Mouse (Mus musculus): Measurements from ENCODE around the gene Mtmr4.
A peak's percentile ranks its signal among the peaks of the same experiment; 100 is the strongest.

Gene Mtmr4

GRCm38 (mm10) chr11:87591526-87592353 is at the start of gene Mtmr4:
Mtmr4 (plus strand) TSS chr11:87592162.
- DNase-seq (ENCODE audit: low spot score) = peak; percentile 100

GRCm38 (mm10) chr11:87542285-87542684 is 49.7 kb upstream of the Mtmr4 start:
- DNase-seq (ENCODE audit: low spot score) = no peak

GRCm38 (mm10) chr11:87542906-87543305 is 49.1 kb upstream of the Mtmr4 start:
- DNase-seq (ENCODE audit: low spot score) = no peak

GRCm38 (mm10) chr11:87553342-87553741 is 38.6 kb upstream of the Mtmr4 start:
- DNase-seq (ENCODE audit: low spot score) = no peak

GRCm38 (mm10) chr11:87554386-87554785 is 37.6 kb upstream of the Mtmr4 start:
- DNase-seq (ENCODE audit: low spot score) = peak; percentile 60

DNA sequence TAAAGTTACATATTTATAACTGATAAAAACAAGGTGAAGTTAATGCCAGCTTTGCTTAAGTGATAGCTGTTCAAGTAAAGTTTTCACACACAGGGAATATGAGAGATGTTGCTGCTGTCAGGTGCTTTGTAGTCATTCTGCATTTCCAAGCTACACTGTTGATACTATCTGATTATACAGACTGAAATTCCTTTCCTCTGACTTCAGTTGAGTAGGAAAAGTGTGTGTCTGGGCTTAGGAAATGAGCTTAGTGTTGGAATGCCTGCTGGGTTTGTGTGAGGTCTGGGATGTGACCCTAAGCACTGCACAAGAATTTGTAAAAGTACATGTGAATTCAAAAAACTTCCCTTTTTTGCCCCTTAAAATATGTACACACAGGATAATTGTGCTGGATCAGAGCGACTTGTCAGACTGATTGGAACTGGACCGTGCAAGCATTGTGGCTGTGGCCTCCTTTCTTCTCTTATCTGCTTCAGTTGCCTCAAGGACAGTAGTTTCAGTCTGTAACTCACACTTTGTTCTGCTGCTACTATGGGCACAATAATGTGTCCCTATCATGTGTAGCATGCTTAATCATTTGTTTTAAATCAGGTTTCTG is 36.8 kb upstream of the Mtmr4 start:
- DNase-seq (ENCODE audit: low spot score) = peak; percentile 48

GRCm38 (mm10) chr11:87561208-87561607 is 30.8 kb upstream of the Mtmr4 start:
- DNase-seq (ENCODE audit: low spot score) = no peak

GRCm38 (mm10) chr11:87566501-87566900 is 25.5 kb upstream of the Mtmr4 start, which contains the start of gene Gm11492:
Gm11492 (plus strand) TSS chr11:87566653.
- DNase-seq (ENCODE audit: low spot score) = no peak

DNA sequence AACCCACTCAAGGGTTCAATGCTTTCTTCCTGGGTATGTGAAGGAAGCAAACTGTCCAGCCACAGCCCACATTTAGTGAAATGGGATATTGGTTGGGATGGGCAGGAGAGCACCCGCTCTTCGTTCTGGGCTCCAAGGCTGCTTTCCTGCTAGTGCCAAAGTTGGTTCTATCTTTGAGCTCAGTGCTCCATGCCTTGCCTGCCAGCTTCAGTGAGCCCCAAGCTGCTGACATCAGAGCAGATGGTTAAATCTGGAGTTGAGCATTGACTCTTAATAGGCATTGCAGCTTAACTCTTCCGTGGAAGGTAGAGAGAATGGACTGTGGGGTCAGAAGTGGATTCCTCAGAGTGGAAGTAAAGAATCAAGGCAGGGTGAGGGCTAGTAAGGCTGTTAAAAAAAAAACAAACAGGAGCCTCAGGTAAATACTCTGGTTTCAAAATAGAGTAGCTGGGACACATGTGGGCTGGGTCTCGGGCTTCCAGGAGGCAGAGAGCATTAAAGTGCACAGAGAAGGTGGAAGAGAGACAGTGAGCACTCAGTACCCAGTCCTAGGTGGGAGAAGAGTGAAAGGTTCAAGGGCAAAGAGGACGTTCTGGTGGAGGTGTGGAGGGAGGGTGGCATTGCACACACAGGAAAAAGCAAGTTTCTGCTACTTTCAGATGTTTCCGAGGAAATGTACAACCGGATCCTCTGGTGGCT is 23.6 kb upstream of the Mtmr4 start, which contains the start of gene Sept4:
TSS of gene Sept4 (plus strand) at position 649 of the 699 bp plus-strand sequence.
- DNase-seq (ENCODE audit: low spot score) = no peak

- no peak for DNase-seq (ENCODE audit: low spot score)
Observed at GRCm38 (mm10) chr11:87570743-87571142, 21.2 kb upstream of the Mtmr4 start.

DNA sequence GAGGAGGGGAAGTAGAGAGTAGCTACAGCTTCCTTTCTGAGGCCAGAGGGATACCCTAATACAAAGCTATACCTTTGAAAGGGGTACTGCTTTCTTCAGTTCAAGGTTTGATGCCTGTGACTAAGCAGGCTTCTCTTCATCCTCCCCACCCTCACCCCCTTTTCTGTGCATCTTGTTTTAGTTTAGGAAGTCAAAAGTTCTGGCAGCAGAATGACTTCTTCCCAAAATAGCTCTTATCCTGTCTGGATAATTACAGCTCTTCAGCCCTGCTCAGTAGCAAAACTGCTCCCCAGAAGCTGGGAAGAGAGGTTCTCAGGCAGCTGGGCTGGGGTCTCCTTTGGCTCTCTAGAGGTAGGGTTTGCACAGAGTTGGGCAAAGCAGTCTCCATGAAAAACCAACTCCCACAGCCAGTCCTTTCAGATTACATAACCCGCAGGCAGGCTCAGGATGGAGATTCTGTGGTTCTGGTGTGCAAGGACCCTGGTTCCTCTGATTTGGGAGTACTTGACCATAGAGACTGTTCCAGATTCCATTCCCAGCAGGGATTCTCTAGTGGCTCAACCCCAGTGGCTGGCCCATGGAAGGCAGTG is 20.5 kb upstream of the Mtmr4 start:
- no peak for DNase-seq (ENCODE audit: low spot score)

- no peak for DNase-seq (ENCODE audit: low spot score)
Observed at GRCm38 (mm10) chr11:87573751-87574150, 18.2 kb upstream of the Mtmr4 start.

GRCm38 (mm10) chr11:87574520-87575180 is 17.3 kb upstream of the Mtmr4 start:
- no peak for DNase-seq (ENCODE audit: low spot score)

- no peak for DNase-seq (ENCODE audit: low spot score)
Observed at GRCm38 (mm10) chr11:87577601-87578248, 14.2 kb upstream of the Mtmr4 start.

DNA sequence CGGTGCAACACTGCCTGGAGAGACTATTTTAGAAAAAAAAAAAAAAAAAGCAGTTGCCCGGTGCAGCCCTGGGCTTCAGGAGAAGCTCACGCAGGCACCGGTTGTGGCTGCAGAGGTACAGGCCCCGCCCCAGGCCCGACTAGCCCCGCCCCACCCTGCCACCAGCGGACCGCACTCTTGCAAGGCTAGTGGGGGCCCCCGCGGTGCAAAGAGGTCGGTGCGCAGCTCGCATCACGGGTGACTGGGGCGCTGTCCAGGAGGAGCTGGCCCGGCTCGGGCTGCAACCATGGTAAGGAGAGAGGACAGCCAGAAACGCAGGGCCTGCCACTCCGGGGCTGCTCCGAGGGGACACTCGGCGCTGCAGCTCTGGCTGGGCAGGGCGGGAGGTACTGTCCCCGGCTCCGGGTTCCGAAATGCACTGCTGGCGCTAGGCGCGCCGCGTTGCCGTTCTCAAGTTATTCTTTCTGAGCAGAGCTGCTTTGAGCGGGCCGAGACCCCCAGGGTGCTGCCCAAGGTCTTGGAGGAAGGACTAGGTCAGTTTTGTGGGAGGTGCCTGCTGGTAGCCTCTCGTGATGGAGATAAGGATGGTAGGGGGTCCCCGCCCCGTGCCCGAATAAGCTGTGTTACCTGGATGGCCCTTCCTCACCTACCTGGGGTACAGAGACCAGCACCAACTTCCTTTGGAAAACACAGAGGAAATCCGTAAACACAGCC is 13.6 kb upstream of the Mtmr4 start:
- DNase-seq (ENCODE audit: low spot score) = peak; percentile 55

GRCm38 (mm10) chr11:87578963-87579601 is 12.9 kb upstream of the Mtmr4 start:
- DNase-seq (ENCODE audit: low spot score) = peak; percentile 59

GRCm38 (mm10) chr11:87579713-87580112 is 12.2 kb upstream of the Mtmr4 start:
- DNase-seq (ENCODE audit: low spot score) = peak; percentile 70

GRCm38 (mm10) chr11:87580543-87581085 is 11.3 kb upstream of the Mtmr4 start:
- no peak for DNase-seq (ENCODE audit: low spot score)

GRCm38 (mm10) chr11:87581161-87581865 is 10.6 kb upstream of the Mtmr4 start:
- DNase-seq (ENCODE audit: low spot score) = no peak

Measured in lung, postnatal 25 days (tissue).